Mouse (Mus musculus): Measurements from ENCODE around the gene Pla2g3.

The Pla2g3 gene

DNA sequence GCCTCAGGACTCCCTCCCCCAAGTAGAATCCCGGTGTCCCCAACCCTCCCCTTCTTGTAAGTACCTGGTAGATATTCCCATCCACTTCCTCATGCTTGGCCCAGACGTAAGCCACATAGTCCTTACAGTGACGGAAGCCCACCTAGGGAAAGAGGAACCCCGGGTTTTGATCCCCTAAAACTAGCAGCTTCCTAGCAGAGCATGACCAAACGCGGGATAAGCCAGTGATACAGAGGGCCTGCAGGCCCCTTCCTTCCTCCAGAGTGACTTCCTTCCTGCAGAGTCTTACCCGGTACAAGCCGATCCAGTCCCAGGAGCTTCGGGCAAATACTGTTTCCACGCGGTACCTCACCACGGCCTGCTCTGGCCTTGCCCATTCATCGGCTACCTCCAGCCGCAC is 7.4 kb downstream of the Pla2g3 start:
- peak; percentile 23 for DNase-seq

DNA sequence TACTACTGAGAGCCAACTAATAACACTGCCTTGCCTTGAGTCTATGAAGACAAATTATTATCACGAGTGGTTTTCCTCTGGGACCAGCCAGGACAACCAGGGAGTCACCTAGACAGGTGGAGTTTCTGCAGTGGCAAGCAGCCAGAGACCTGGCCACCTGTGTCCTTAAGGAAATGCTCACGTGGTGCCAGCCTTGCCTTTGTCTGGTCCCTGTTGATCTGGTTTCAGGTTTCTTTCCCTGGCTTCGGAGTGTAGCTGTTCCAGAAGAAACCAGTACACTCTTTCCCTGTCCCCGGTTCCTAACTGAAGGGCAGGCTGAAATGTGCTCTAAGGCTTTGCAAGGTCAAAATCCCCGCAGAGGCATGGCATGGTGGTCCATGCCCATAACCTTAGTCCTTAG is 8.7 kb downstream of the Pla2g3 start:
- DNase-seq = peak; percentile 56

DNA sequence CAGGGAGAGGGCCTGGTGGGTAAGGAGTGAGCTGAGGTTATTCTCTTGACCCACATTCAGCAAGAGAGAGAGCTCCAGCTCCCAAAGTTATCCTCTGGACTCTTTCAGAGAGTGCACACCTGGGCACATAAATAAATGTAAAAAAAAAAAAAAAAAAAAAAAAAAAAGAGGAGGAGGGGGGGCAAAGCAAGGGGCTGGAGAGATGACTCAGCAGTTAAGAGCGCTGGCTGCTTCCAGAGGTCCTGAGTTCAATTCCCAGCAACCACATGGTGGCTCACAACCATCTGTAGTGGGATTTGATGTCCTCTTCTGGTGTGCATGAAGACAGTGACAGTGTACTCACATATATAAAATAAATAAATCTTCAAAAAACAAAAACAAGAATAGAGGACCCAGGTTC is 9.2 kb downstream of the Pla2g3 start:
- DNase-seq = no peak

GRCm38 (mm10) chr11:3502057-3502456 is 14.0 kb downstream of the Pla2g3 start:
- peak; percentile 72 for DNase-seq

DNA sequence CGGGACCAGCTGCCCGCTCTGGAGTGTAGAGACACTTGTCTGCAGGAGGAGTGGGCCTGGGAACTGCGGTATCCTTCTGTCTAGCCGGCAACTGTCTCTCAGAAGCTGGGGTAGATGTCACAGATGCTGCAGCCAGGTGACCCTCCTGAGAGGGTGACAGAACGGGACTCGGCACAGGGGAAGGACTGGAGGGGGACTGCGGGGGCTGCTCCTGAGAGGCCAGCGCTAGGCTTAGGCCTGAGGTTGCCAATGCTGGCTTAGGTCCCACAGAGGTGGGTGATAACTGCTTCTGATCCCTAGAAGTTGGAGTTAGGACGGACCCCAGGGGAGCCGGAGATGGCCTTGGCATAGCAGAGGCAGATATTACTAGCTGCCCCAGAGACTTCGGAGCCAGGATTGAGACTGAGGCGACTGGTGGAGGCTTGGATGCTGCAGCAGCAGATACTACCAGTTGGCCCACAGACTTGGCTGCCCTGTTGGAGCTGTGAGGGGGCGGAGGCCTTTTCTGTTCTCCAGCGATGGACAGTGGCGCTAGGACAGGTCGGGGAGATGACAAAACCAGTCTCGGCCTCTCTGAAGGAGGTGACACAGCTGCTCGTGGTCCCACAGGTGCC is 14.5 kb downstream of the Pla2g3 start:
- peak; percentile 72 for DNase-seq

- peak; percentile 64 for DNase-seq
Observed at GRCm38 (mm10) chr11:3503755-3504693, 15.9 kb downstream of the Pla2g3 start.

- DNase-seq = peak; percentile 58
Observed at GRCm38 (mm10) chr11:3508226-3508625, 20.1 kb downstream of the Pla2g3 start.

DNA sequence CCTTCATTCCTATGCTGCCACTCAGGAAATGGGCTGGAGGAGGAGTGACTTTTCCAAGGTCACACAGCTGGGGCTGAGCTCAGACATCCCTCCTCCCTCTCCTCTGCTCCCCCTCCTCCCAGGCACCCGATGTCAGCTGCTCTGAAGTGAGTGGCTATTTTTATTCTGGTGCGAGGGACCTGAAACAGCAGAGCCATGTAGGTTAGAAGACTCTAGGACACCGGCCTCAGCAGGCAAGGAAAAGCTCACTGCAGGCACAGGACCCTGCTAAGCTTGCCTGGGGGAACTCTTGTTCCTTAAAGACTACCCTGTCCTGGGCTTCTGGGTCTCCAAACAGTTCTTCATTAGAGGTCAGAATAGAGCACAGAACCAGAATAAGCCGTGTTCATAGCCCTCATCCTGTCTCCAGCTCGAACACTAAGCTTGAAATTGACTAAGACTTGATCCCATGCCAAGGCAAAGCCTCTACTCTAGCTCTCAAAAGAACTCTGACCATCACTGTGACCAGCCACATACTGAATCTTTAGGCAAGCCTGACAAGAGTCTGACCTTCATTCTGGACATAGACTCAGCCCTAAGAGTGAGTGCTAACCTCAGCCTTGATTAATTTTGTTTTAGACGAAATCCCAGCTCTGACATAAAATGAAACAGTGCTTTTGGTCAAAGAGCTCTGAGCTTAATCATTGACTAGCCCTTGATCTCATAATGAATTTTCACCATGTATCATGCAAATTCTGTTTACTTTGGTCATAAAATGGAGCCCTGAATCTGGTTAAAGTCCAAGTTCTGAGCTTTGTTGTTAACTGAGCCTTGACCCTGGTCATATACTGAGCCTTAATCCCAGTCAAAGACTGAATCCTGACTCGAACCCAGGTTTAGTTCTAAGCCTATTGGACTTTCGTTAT is 21.3 kb downstream of the Pla2g3 start:
- no peak for DNase-seq

DNA sequence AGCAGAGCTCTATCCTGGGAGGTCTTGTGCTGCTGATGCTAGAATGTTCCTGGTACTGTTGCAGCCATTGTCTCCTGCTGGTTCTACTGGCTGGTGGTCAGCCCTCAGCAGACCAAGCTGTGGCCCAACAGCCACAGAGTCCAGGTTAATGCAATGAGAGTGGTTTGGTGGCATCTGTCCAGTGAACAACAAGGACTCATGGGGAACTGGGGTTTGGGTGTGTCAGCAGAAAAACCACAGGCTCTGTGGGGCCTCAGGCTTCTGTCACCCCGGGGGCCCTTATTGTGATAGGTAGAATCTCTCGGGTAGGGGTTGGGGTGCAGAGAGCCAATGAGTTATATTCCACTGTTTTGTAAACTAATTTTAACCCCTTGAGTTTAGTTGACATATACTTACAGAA is 22.2 kb downstream of the Pla2g3 start:
- DNase-seq = no peak

DNA sequence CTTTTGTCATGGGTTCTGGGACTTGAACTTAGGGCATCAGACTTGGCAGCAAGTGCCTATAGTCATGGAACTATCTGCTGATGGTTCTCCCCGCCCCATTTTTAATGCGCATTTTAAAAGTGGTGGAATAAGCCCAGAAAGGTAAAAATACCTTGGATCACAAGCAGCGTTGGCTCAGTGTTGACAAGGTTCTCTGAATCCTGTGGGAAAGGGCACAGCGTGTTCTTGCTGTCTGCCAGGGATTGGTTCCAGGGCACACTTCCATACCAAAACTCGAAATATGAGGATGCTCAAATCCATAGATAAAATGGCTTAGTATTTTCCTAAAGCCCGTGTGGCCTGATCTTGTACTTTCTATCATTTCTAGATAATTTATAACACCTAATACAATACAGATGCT is 25.2 kb downstream of the Pla2g3 start:
- DNase-seq = peak; percentile 79

DNA sequence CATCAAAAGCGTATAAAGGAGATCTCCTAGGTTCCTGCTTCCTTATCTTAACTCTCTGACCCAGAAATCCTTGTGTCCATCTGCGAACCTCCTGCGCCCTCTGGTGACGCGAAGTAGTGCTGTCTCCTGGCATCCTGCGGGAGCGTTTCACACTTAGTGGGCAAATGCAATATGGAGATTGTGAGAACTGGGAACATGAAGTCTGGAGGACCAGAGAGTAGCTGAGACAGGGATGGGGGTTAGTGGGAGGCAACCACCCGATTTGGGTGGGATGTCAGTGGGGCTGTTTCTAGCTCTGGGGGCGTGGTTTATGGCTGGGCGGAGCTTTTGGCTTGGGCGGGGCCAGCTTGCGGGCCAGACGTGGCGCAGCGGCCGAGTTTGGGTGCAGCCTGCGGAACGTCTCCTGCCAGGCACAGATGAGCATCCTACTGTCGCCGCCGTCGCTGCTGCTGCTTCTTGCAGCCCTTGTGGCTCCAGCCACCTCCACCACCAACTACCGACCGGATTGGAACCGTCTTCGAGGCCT is 26.5 kb downstream of the Pla2g3 start, which contains the start of gene Selenom:
Gene Selenom (plus strand): TSS at position 156 of the 526 bp plus-strand sequence.
- DNase-seq = peak; percentile 96

DNA sequence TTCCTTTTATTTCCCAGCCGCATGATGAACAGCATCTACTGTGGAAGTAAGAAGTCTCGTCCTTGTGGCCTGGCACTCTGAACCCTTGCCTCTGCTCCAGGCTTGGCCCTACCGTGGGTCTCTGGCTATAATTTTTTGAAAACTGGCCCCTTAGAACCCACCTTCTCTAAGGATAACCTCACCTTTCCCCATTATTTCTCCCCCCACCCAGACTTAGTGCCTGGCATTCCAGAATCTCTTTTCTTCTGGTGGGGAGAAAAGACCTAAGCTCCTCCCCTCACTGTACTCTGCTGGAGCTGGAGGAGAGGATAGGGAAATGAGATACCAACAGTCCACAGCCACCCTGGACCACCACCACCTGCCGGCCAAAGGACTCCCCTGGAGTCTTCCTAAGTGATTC is 27.1 kb downstream of the Pla2g3 start:
- peak; percentile 65 for DNase-seq

DNA sequence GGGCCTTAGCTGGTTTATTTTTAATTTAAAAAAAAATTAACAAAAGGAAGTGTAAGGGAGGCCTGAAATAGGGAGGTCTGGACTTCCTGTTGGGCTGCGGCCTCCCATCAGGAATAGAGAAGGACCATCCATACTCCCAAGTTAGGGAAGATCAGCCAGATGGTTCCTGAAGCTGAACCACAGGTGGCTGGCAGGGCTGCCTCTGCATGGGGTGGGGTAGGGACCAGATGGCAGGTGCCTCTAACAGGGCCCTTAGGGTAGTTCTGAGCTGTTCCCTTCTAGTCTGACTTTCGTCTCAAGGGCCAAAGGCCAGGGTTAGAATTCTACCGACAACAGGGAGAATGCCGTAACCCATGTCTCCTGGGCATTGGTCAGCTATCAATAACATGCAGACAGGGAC is 27.6 kb downstream of the Pla2g3 start:
- DNase-seq = peak; percentile 95

GRCm38 (mm10) chr11:3516121-3516520 is 28.0 kb downstream of the Pla2g3 start:
- no peak for DNase-seq

DNA sequence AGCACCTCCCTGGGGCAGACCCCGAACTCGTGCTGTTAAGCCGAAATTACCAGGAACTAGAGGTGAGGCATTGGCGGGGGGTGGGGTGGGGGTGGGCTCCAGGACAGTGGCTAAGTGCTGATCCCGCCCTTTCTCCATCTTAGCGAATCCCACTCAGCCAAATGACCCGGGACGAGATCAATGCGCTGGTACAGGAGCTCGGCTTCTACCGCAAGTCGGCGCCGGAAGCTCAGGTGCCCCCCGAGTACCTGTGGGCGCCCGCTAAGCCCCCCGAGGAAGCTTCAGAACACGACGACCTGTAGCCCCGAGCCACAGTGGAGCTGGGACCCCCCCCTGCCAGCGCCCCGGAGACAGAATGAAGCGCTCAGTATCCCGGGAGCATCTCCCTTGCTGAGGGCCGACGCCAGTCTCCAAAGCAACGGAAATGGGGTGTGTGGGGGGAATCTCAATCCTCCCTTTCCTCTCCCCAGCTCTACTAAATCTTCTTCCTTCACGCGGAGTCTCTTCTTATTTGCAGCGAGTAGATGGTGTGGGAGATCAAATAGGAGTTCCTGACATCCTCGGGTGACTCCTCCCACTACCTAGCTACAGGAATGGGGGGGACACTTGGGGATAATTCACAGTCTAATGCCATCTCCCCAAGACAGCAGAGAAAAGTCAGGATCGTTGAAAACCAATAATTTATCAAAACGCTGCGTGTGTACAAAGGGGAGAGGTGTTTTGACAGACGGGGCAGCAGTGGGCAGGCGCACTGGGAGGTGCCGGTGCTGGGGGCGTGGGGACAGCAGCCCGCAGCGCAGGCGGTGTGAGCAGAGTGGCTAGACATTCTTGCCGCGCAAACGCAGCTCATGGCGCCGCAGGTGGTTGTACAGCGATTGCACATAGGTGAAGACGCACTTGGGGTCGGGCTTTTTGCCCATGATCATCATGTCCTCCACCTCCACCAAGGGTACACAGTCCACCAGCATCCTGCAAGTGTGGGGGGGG is 29.1 kb downstream of the Pla2g3 start:
- DNase-seq = peak; percentile 77

DNA sequence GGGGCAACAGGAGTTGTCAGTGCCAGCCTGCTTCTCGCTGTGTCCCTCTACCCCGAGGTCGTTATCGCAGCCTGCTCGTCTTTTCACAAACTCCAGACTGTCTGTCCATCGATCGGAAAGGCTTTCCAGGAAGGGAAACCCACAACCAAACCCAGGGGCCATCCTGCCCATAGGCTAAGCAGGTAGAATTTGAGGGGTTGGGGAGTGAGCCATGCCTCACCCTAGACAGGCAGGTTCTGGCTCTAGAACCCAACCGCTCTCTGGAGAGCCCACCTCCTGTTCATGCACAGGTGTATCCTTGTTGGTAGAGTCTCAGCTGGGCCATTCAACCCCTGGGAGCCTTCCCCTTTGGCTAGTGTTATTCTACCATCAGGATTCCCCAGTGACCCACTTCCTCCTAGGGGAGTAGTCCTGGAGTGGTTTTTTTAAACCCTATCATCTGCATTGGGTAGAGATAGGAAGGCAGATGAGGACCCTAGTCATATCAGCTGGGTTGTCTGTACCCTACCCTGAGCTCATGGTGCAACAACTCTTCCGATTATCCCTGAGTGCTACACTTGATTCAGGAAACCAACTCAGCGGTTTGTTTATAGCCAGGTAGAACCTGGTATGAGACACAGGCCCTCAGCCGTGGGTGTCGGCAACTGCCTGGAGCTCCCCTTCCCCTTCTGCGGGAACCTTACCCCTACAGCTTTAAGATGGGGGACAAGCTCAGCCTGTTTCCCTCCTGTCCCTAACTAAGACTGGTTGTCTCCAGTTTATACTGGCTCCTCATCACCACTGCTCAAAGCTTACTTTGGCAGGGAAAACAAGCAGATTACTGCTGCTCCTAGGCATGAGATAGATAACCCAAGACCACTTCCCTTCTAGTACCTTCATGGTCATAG is 30.0 kb downstream of the Pla2g3 start:
- peak; percentile 59 for DNase-seq

DNA sequence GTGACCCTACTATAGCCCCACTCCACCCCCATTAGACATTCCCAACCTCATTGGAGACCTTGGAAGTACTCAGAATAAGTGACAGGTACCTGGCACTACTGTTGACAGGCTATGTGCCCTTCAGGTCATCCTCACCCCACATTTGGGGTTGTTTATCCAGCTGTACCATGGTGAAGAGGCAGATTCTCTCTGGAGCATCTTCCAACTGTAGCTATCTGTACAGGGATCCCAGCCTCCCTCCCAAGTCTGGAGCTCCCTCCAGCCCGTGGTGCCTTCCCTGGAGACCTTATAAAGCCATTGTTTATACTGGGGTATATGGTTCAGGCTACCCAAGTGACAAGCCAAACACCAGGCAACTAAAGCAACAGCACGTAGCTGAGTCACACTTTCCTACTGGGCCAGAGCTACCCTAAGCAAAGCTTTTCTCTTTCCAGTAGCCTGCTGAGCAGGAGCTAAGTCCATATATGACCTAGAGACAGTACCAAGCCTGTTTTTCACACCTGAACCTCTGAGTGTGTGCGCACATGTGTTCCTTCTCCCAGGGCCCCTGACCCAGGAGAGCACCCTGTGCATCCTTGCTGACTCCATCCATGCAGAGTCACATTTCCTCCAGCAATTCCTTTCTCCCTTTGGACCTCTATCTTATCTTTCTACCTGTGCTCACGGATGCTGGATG is 31.1 kb downstream of the Pla2g3 start:
- DNase-seq = peak; percentile 49

DNA sequence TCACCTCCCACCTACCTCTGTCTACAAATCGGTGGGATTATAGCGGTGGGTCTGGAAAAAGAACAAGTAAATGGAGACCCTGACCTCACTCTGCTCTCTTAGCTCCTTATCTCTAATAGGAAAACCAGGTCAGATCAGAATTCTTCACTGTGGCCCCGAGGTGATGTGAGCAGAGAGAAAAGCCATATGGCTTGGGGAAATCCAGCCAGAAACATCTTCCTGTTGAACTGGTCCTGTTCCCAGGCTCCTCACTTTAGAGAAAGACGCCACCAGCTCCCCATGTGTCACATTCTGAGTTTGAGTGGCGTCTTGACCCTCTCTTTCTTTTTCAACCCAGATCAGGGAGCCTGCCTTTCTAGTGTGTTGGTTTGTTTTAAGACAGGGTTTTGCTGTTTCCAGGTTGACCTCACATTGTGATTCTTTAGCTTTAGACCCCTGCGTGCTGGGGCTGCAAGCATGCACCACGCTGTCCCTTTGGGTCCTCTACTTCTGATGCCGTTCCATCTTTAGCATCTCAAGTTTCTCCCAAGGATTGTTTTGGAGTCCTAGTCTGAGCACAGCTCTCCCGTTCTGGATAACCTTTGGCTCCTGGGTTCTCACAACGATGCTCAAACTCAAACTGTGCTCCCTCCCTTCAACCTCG is 31.8 kb downstream of the Pla2g3 start:
- DNase-seq = peak; percentile 80

DNA sequence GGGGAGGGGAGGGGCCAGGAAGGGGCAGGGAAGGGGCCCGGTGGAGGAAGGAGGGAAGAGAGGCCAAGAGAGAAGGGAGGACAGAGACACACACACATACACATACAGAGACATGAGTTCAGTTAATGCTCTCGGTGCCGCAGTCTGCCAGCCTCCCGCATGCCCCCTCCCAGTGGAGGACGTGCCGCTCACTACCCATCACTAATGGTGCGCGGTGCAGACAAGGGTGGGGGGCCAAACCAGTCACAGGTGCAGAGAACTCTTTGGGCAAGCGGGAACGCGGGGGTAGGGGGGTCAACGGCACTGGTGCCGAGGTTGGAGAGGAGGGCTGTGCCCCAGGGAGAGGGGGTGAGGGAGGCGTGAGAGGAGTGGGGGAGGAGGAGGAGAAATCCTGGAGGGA is 32.8 kb downstream of the Pla2g3 start:
- peak; percentile 76 for DNase-seq

All from cerebellum, adult 9-11 months (tissue).